Comparison of ENCODE assay signal across 29 mouse cellular contexts in genomic region chr5:27659781-27660180, GRCm38 (mm10).
A peak's percentile ranks its signal among the peaks of the same experiment; 100 is the strongest.
DNase-seq lines count a peak whose midpoint lies in the region; ATAC-seq and TF ChIP-seq lines count a peak whose summit lies in the region.
"Had no signal": no experiment of that assay in that cellular context is flagged by ENCODE, and none has a peak within 500 bp of the region (broad histone marks: within the 10 kb centered on the region; RNA-seq: fewer than 3 reads in every experiment).

No protein-coding gene starts in this region.

- H3K4me2 ChIP-seq in liver, embryonic 11.5 days, result no peak overlapping the region
- H3K4me2 ChIP-seq in intestine, postnatal 0 days (replicated peaks; ENCODE audit: low read depth), result no peak overlapping the region
- no peak overlapping the region for H3K4me2 ChIP-seq in hindbrain, embryonic 12.5 days (replicated peaks)
- H3K4me2 ChIP-seq: embryonic facial prominence, embryonic 12.5 days; heart, embryonic 13.5 days; hindbrain, embryonic 15.5 days; limb, embryonic 12.5 days; liver, embryonic 15.5 days; lung, embryonic 15.5 days; midbrain, embryonic 15.5 days; stomach, embryonic 15.5 days had no signal

- H3K9me3 ChIP-seq in liver, embryonic 11.5 days (ENCODE audit: control insufficient read depth, low read length), result no peaks in the 10 kb centered on the region
- no peaks in the 10 kb centered on the region for H3K9me3 ChIP-seq in intestine, postnatal 0 days (ENCODE audit: control insufficient read depth)
- H3K9me3 ChIP-seq in hindbrain, embryonic 12.5 days (replicated peaks), result no peaks in the 10 kb centered on the region
- H3K9me3 ChIP-seq: embryonic facial prominence, embryonic 12.5 days; heart, embryonic 13.5 days; hindbrain, embryonic 15.5 days; limb, embryonic 12.5 days; liver, embryonic 15.5 days; lung, embryonic 15.5 days; midbrain, embryonic 10.5 days; midbrain, embryonic 15.5 days; stomach, embryonic 15.5 days had no signal

- TF ChIP-seq POLR2A in liver, adult 2 months (IDR thresholded peaks at IDR 0.05; ENCODE audit: extremely low read depth, insufficient read depth, low read length), result no peak

- no peaks in the 10 kb centered on the region for H3K27me3 ChIP-seq in liver, adult 2 months (ENCODE audit: control insufficient read depth, insufficient read depth, low read length)
- H3K27me3 ChIP-seq in liver, embryonic 11.5 days (replicated peaks; ENCODE audit: control insufficient read depth, insufficient read depth, low read length), result no peaks in the 10 kb centered on the region
- no peaks in the 10 kb centered on the region for H3K27me3 ChIP-seq in intestine, postnatal 0 days (replicated peaks; ENCODE audit: control insufficient read depth, insufficient read depth, low read length)
- no peaks in the 10 kb centered on the region for H3K27me3 ChIP-seq in hindbrain, embryonic 12.5 days
- H3K27me3 ChIP-seq: embryonic facial prominence, embryonic 12.5 days; heart, embryonic 13.5 days; hindbrain, embryonic 15.5 days; limb, embryonic 12.5 days; liver, embryonic 15.5 days; lung, embryonic 15.5 days; midbrain, embryonic 15.5 days; stomach, embryonic 15.5 days had no signal

- H3K27ac ChIP-seq in liver, adult 2 months (replicated peaks; ENCODE audit: insufficient read depth, low read depth, low read length), result peak overlapping the region; percentile 79
- no peak overlapping the region for H3K27ac ChIP-seq in liver, embryonic 11.5 days (ENCODE audit: low read depth, low read length)
- H3K27ac ChIP-seq in intestine, postnatal 0 days (ENCODE audit: low read depth, low read length), result no peak overlapping the region
- no peak overlapping the region for H3K27ac ChIP-seq in hindbrain, embryonic 12.5 days
- H3K27ac ChIP-seq: embryonic facial prominence, embryonic 12.5 days; heart, embryonic 13.5 days; hindbrain, embryonic 15.5 days; kidney, postnatal 0 days; left cerebral cortex, adult 2 months; limb, embryonic 12.5 days; liver, embryonic 15.5 days; lung, embryonic 15.5 days; midbrain, embryonic 10.5 days; midbrain, embryonic 15.5 days; stomach, embryonic 15.5 days had no signal

- intact Hi-C loops in heart, postnatal 10 days (cut with DNase I), result no loop called here

- no peaks in the 10 kb centered on the region for H3K79me2 ChIP-seq in liver, adult 2 months (ENCODE audit: control insufficient read depth, insufficient read depth, low read length)

- WGBS in liver, adult 2 months, result 23% methylated on average over 6 of the region's 6 CpGs
- WGBS in liver, embryonic 11.5 days, result 81% methylated on average over 6 of the region's 6 CpGs
- WGBS in intestine, postnatal 0 days, result 46% methylated on average over 6 of the region's 6 CpGs
- WGBS in hindbrain, embryonic 12.5 days, result 85% methylated on average over 6 of the region's 6 CpGs

- no peak for TF ChIP-seq CTCF in liver, adult 2 months (IDR thresholded peaks at IDR 0.05; ENCODE audit: low read depth, low read length)
- TF ChIP-seq CTCF in intestine, postnatal 0 days (IDR thresholded peaks at IDR 0.05; ENCODE audit: low read depth), result no peak

- ATAC-seq in liver, embryonic 11.5 days (replicated peaks; ENCODE audit: low FRiP score), result no peak
- ATAC-seq in intestine, postnatal 0 days, result 0 out of 2 replicates have a peak, but pooled peaks have one; percentile 25
- no peak for ATAC-seq in hindbrain, embryonic 12.5 days (ENCODE audit: low FRiP score)
- ATAC-seq: forebrain, embryonic 14.5 days; inflammation-experienced regulatory T-cells, adult 6 months; midbrain, embryonic 15.5 days had no signal

- H3K4me1 ChIP-seq in liver, adult 2 months (ENCODE audit: control insufficient read depth, insufficient read depth, low read length), result peaks cover 13% of the 10 kb centered on the region
- H3K4me1 ChIP-seq in liver, embryonic 11.5 days (replicated peaks; ENCODE audit: control insufficient read depth, insufficient read depth, low read length), result peaks cover 12% of the 10 kb centered on the region
- H3K4me1 ChIP-seq in intestine, postnatal 0 days (replicated peaks; ENCODE audit: control insufficient read depth, insufficient read depth, low read length), result no peaks in the 10 kb centered on the region
- H3K4me1 ChIP-seq in hindbrain, embryonic 12.5 days, result no peaks in the 10 kb centered on the region; the same call in 1 of the 2 replicates
- H3K4me1 ChIP-seq: embryonic facial prominence, embryonic 12.5 days; hindbrain, embryonic 15.5 days; limb, embryonic 12.5 days; lung, embryonic 15.5 days; midbrain, embryonic 15.5 days; stomach, embryonic 15.5 days had no signal

- peak; percentile 47 to 50 for DNase-seq in heart, adult 18-20 months
- no peak for DNase-seq in heart, postnatal 4 days
- DNase-seq in liver, adult 2 months (ENCODE audit: extremely low read depth, low read depth, low spot score), result peak; percentile 99
- DNase-seq in liver, embryonic 11.5 days (ENCODE audit: low spot score), result no peak
- DNase-seq in heart, postnatal 10 days, result peak; percentile 18 to 25
- DNase-seq: adrenal gland, postnatal 25 days; B cell, adult 2 months; cerebellum, adult 11-12 months; cerebellum, adult 9-11 months; embryo, embryonic 11 days; kidney, adult 8-10 months; layer of hippocampus, adult 9-11 months; right cerebral cortex, postnatal 25 days; thymus, postnatal 14 days had no signal

- no peak overlapping the region for H3K4me3 ChIP-seq in liver, adult 2 months (ENCODE audit: insufficient read depth, low read depth, low read length)
- no peak overlapping the region for H3K4me3 ChIP-seq in liver, embryonic 11.5 days (ENCODE audit: low read depth, low read length)
- no peak overlapping the region for H3K4me3 ChIP-seq in intestine, postnatal 0 days (ENCODE audit: low read depth, low read length)
- no peak overlapping the region for H3K4me3 ChIP-seq in hindbrain, embryonic 12.5 days
- H3K4me3 ChIP-seq: embryonic facial prominence, embryonic 12.5 days; heart, embryonic 13.5 days; hindbrain, embryonic 15.5 days; left cerebral cortex, adult 2 months; limb, embryonic 12.5 days; liver, embryonic 15.5 days; lung, embryonic 15.5 days; midbrain, embryonic 10.5 days; midbrain, embryonic 15.5 days; stomach, embryonic 15.5 days had no signal

- H3K9ac ChIP-seq in liver, adult 2 months (ENCODE audit: low read depth, low read length), result no peak overlapping the region
- no peak overlapping the region for H3K9ac ChIP-seq in liver, embryonic 11.5 days (ENCODE audit: low read depth, low read length)
- no peak overlapping the region for H3K9ac ChIP-seq in intestine, postnatal 0 days (ENCODE audit: low read depth, low read length)
- H3K9ac ChIP-seq in hindbrain, embryonic 12.5 days, result no peak overlapping the region
- H3K9ac ChIP-seq: embryonic facial prominence, embryonic 12.5 days; heart, embryonic 13.5 days; hindbrain, embryonic 15.5 days; limb, embryonic 12.5 days; liver, embryonic 15.5 days; lung, embryonic 15.5 days; midbrain, embryonic 15.5 days; stomach, embryonic 15.5 days had no signal

- H3K36me3 ChIP-seq in liver, adult 2 months (ENCODE audit: control insufficient read depth, insufficient read depth, low read length), result no peaks in the 10 kb centered on the region
- no peaks in the 10 kb centered on the region for H3K36me3 ChIP-seq in liver, embryonic 11.5 days (ENCODE audit: control insufficient read depth, insufficient read depth, low read length)
- H3K36me3 ChIP-seq in intestine, postnatal 0 days (ENCODE audit: control insufficient read depth, insufficient read depth), result no peaks in the 10 kb centered on the region
- no peaks in the 10 kb centered on the region for H3K36me3 ChIP-seq in hindbrain, embryonic 12.5 days
- H3K36me3 ChIP-seq: embryonic facial prominence, embryonic 12.5 days; heart, embryonic 13.5 days; limb, embryonic 12.5 days; liver, embryonic 15.5 days; lung, embryonic 15.5 days; midbrain, embryonic 10.5 days; stomach, embryonic 15.5 days had no signal

Comparison
In these comparisons a context has a peak if more than half of its experiments do, and no peak if none do; other contexts are left out.
1. DNase-seq: peak in heart, adult 18-20 months (2 of 2), liver, adult 2 months (single experiment) and heart, postnatal 10 days (2 of 2); none in heart, postnatal 4 days (single experiment) and liver, embryonic 11.5 days (single experiment).